Mouse (Mus musculus) E14TG2a.4 (cell line): ENCODE measurements around the gene Cd209g.

Experiments
- H3K27me3 ChIP-seq: 2 replicates; pipeline ENCODE4 v1.6.1; 2014; ENCODE audit warnings: low read length, control low read depth; ENCODE audit not compliant: insufficient read depth
- H3K36me3 ChIP-seq: 2 replicates; pipeline ENCODE4 v1.6.1; 2014; ENCODE audit warnings: low read length, control low read depth; ENCODE audit not compliant: insufficient read depth
- H3K4me1 ChIP-seq: replicated peaks from 2 replicates; pipeline ENCODE4 v1.6.1; 2014; ENCODE audit warnings: low read depth, low read length, control low read depth
- H3K4me3 ChIP-seq: replicated peaks from 2 replicates; pipeline ENCODE4 v1.5.1; 2014; ENCODE audit warnings: mild to moderate bottlenecking, low read length
- H3K9me3 ChIP-seq: 2 replicates; pipeline ENCODE4 v1.6.1; 2014; ENCODE audit warnings: low read length, control low read depth
- CTCF ChIP-seq: conservative IDR thresholded peaks from 2 replicates; pipeline ENCODE4 v1.5.1; 2014; ENCODE audit warnings: low read length
- NANOG ChIP-seq: IDR thresholded peaks from 2 replicates; pipeline ENCODE4 v1.6.1; 2014; ENCODE audit warnings: borderline replicate concordance, low read length, mixed read lengths
- POU5F1 ChIP-seq: IDR thresholded peaks from 2 replicates; pipeline ENCODE4 v1.6.1; 2014; ENCODE audit warnings: low read length, borderline replicate concordance

The Cd209g gene

GRCm38 (mm10) chr8:4165176-4165851 is 31.4 kb downstream of the Cd209g start:
- H3K4me3 ChIP-seq: peak overlapping the region; percentile 92
- H3K9me3 ChIP-seq: no peaks in the 10 kb centered on the region
- TF ChIP-seq CTCF: no peak
- no peak for TF ChIP-seq NANOG
- no peaks in the 10 kb centered on the region for H3K36me3 ChIP-seq
- peaks cover 22% of the 10 kb centered on the region for H3K4me1 ChIP-seq
- peaks cover 17% of the 10 kb centered on the region for H3K27me3 ChIP-seq

- TF ChIP-seq POU5F1 (no peak), CTCF (no peak), NANOG (no peak)
- Histone ChIP-seq H3K4me1 (peaks cover 22% of the 10 kb centered on the region), H3K4me3 (peak within 1 kb of the TSS; percentile 92), H3K36me3 (no peaks in the 10 kb centered on the region), H3K9me3 (no peaks in the 10 kb centered on the region), H3K27me3 (peaks cover 17% of the 10 kb centered on the region)
Observed at GRCm38 (mm10) chr8:4165852-4166751, 32.2 kb downstream of the Cd209g start, which contains the start of gene Evi5l. Evi5l (plus strand) TSS chr8:4166567.

GRCm38 (mm10) chr8:4166881-4167525 is 33.1 kb downstream of the Cd209g start:
- H3K36me3 ChIP-seq: no peaks in the 10 kb centered on the region
- H3K27me3 ChIP-seq: peaks cover 17% of the 10 kb centered on the region
- H3K9me3 ChIP-seq: no peaks in the 10 kb centered on the region
- peak overlapping the region; percentile 92 for H3K4me3 ChIP-seq
- TF ChIP-seq CTCF (no peak), POU5F1 (no peak), NANOG (no peak)
- peaks cover 22% of the 10 kb centered on the region for H3K4me1 ChIP-seq

GRCm38 (mm10) chr8:4167918-4168317 is 34.0 kb downstream of the Cd209g start:
- H3K9me3 ChIP-seq: no peaks in the 10 kb centered on the region
- TF ChIP-seq NANOG: no peak
- no peak for TF ChIP-seq CTCF
- no peak for TF ChIP-seq POU5F1
- H3K4me3 ChIP-seq: no peak overlapping the region
- H3K4me1 ChIP-seq: peaks cover 15% of the 10 kb centered on the region
- H3K36me3 ChIP-seq: no peaks in the 10 kb centered on the region
- peaks cover 17% of the 10 kb centered on the region for H3K27me3 ChIP-seq

- no peaks in the 10 kb centered on the region; the same call in 1 of the 2 replicates for H3K4me1 ChIP-seq
- H3K27me3 ChIP-seq: peaks cover 9% of the 10 kb centered on the region; the same call in 1 of the 2 replicates
- no peak overlapping the region for H3K4me3 ChIP-seq
- TF ChIP-seq NANOG (no peak), CTCF (peak; percentile 41; the same call in 1 of the 2 replicates), POU5F1 (no peak)
- no peaks in the 10 kb centered on the region for H3K36me3 ChIP-seq
- no peaks in the 10 kb centered on the region for H3K9me3 ChIP-seq
Observed at GRCm38 (mm10) chr8:4172486-4172885, 38.6 kb downstream of the Cd209g start.

- no peaks in the 10 kb centered on the region for H3K9me3 ChIP-seq
- H3K27me3 ChIP-seq: peaks cover 3% of the 10 kb centered on the region; the same call in 1 of the 2 replicates
- H3K4me1 ChIP-seq: no peaks in the 10 kb centered on the region
- no peak for TF ChIP-seq POU5F1
- TF ChIP-seq CTCF: no peak
- no peak for TF ChIP-seq NANOG
- H3K4me3 ChIP-seq: no peak overlapping the region
- no peaks in the 10 kb centered on the region for H3K36me3 ChIP-seq
Observed at GRCm38 (mm10) chr8:4174018-4174417, 40.1 kb downstream of the Cd209g start.

- H3K4me3 ChIP-seq: no peak overlapping the region
- no peak for TF ChIP-seq CTCF
- no peak for TF ChIP-seq NANOG
- no peak for TF ChIP-seq POU5F1
- H3K27me3 ChIP-seq: peaks cover 55% of the 10 kb centered on the region
- H3K9me3 ChIP-seq: no peaks in the 10 kb centered on the region
- H3K4me1 ChIP-seq: peaks cover 3% of the 10 kb centered on the region; the same call in 1 of the 2 replicates
- H3K36me3 ChIP-seq: 0 out of 2 replicates have a peak, but pooled peaks cover 5% of the 10 kb centered on the region
Observed at GRCm38 (mm10) chr8:4183409-4183808, 49.5 kb downstream of the Cd209g start.

GRCm38 (mm10) chr8:4186151-4186550 is 52.3 kb downstream of the Cd209g start:
- Histone ChIP-seq H3K27me3 (peaks cover 57% of the 10 kb centered on the region), H3K4me3 (no peak overlapping the region), H3K4me1 (peaks cover 3% of the 10 kb centered on the region; the same call in 1 of the 2 replicates), H3K9me3 (no peaks in the 10 kb centered on the region), H3K36me3 (0 out of 2 replicates have a peak, but pooled peaks cover 5% of the 10 kb centered on the region)
- TF ChIP-seq POU5F1 (no peak), NANOG (no peak), CTCF (no peak)
